Mouse (Mus musculus): ENCODE measurements at regions not wholly inside any gene's neighbourhood (a gene's known extent, or its start where the extent isn't known, plus 50 kb on each side); places are given as distances from the start of the nearest gene placed in this dataset.

DNA sequence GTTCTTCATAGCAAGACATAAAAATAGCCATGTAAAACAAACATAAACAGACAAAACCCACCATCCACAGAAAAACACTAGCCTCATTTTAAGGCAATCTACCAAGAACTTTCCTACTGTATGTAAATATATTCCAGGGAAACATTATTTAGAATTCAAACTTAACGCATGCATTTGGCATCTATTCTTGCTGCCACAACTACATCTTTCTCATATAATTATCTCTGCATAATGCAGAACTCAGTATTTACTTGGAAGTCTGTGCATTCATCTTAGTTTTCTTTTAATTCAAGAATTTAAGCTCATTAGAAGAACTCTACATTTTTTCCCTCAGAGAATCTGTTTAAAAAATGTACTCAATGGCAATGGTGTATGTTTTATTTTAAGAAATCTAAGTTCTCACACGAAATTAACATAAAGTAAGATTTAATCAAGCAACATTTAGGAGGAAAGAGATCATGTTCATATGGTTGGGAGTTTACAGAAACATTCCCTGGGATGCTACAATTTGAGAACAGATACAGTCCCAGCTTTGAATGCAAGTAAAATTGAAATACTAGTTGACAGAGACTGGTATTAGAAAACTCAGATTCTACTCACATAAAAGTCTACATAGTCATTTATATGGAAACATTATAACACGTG is 1114.7 kb downstream of the Sorcs1 start:
- TF ChIP-seq CTCF (IDR thresholded peaks at IDR 0.05; ENCODE audit: borderline replicate concordance, insufficient read depth, low read depth, low read length) (no peak), POLR2A (IDR thresholded peaks at IDR 0.05; ENCODE audit: borderline replicate concordance, insufficient read depth, low read length) (no peak)
- H3K4me3 ChIP-seq (replicated peaks; ENCODE audit: insufficient read depth, low read depth, low read length): no peak overlapping the region
- H3K4me1 ChIP-seq (ENCODE audit: control insufficient read depth, insufficient read depth, low read length): no peaks in the 10 kb centered on the region
- H3K27me3 ChIP-seq (ENCODE audit: control insufficient read depth, insufficient read depth, low read length): no peaks in the 10 kb centered on the region
- no peak overlapping the region for H3K27ac ChIP-seq (ENCODE audit: insufficient read depth, low read length)
- no peak for DNase-seq
- 64% methylated on average over 3 of the region's 3 CpGs for WGBS

GRCm38 (mm10) chr19:49539445-49540407 is 1138.7 kb downstream of the Sorcs1 start:
- 50% methylated on average over 13 of the region's 13 CpGs for WGBS
- TF ChIP-seq CTCF (IDR thresholded peaks at IDR 0.05; ENCODE audit: borderline replicate concordance, insufficient read depth, low read depth, low read length): peak; percentile 6; the same call in 1 of the 2 replicates
- TF ChIP-seq POLR2A (IDR thresholded peaks at IDR 0.05; ENCODE audit: borderline replicate concordance, insufficient read depth, low read length): no peak
- no peaks in the 10 kb centered on the region for H3K27me3 ChIP-seq (ENCODE audit: control insufficient read depth, insufficient read depth, low read length)
- H3K4me3 ChIP-seq (replicated peaks; ENCODE audit: insufficient read depth, low read depth, low read length): no peak overlapping the region
- peak in 1 of 2 experiments; percentile 5 for DNase-seq
- no peak overlapping the region for H3K27ac ChIP-seq (ENCODE audit: insufficient read depth, low read length)
- no peaks in the 10 kb centered on the region for H3K4me1 ChIP-seq (ENCODE audit: control insufficient read depth, insufficient read depth, low read length)

Measured in cerebellum, adult 2 months (tissue).